Comparison of ENCODE assay signal across 8 mouse cellular contexts in genomic region chr5:21144506-21145169, GRCm38 (mm10). TPM values are rescaled to one million over a fixed set of nuclear protein-coding genes. Genes with fewer than 3 reads are reported as not detected.
DNase-seq lines count a peak whose midpoint lies in the region; ATAC-seq and TF ChIP-seq lines count a peak whose summit lies in the region.

No protein-coding gene starts in this region.

- peak; percentile 46 for DNase-seq in testis, postnatal 10 days (ENCODE audit: low spot score)
- DNase-seq in testis, postnatal 14 days (ENCODE audit: low spot score) = no peak
- peak; percentile 63 for DNase-seq in gastrocnemius, postnatal 10 days
- DNase-seq in liver, postnatal 0 days = peak; percentile 27
- DNase-seq in urinary bladder, postnatal 4 days (ENCODE audit: low spot score in 2 of 2) = peak; percentile 46 to 58
- no peak for DNase-seq in B cell, adult 2 months
- no peak for DNase-seq in cerebellum, postnatal 14 days

- H3K27ac ChIP-seq in intestine, embryonic 15.5 days = no peak overlapping the region
- no peak overlapping the region for H3K27ac ChIP-seq in liver, postnatal 0 days (ENCODE audit: low read depth)

- no peak for TF ChIP-seq EP300 in liver, postnatal 0 days (IDR thresholded peaks at IDR 0.05; ENCODE audit: low read depth)

- no peak overlapping the region for H3K4me2 ChIP-seq in intestine, embryonic 15.5 days (replicated peaks)
- H3K4me2 ChIP-seq in liver, postnatal 0 days (ENCODE audit: low read depth, low read length) = no peak overlapping the region

- ATAC-seq in intestine, embryonic 15.5 days = peak; percentile 86
- peak; percentile 92 for ATAC-seq in liver, postnatal 0 days

- H3K4me1 ChIP-seq in intestine, embryonic 15.5 days (replicated peaks) = peaks cover 6% of the 10 kb centered on the region; the same call in 1 of the 2 replicates
- no peaks in the 10 kb centered on the region for H3K4me1 ChIP-seq in liver, postnatal 0 days (ENCODE audit: insufficient read depth)

- no peaks in the 10 kb centered on the region for H3K27me3 ChIP-seq in intestine, embryonic 15.5 days (replicated peaks)
- H3K27me3 ChIP-seq in liver, postnatal 0 days (ENCODE audit: insufficient read depth, low read length) = no peaks in the 10 kb centered on the region

- H3K9me3 ChIP-seq in intestine, embryonic 15.5 days = no peaks in the 10 kb centered on the region
- no peaks in the 10 kb centered on the region for H3K9me3 ChIP-seq in liver, postnatal 0 days (ENCODE audit: low read length)

- TF ChIP-seq CTCF in liver, postnatal 0 days (IDR thresholded peaks at IDR 0.05; ENCODE audit: low read depth) = no peak

- no peak overlapping the region for H3K9ac ChIP-seq in intestine, embryonic 15.5 days
- H3K9ac ChIP-seq in liver, postnatal 0 days (replicated peaks) = no peak overlapping the region

- WGBS in intestine, embryonic 15.5 days = 11% methylated on average over 8 of the region's 8 CpGs
- 21% methylated on average over 8 of the region's 8 CpGs for WGBS in liver, postnatal 0 days (ENCODE audit: insufficient replicate concordance)

- no peaks in the 10 kb centered on the region for H3K36me3 ChIP-seq in intestine, embryonic 15.5 days
- H3K36me3 ChIP-seq in liver, postnatal 0 days (replicated peaks; ENCODE audit: insufficient read depth, low read length) = no peaks in the 10 kb centered on the region

- H3K4me3 ChIP-seq in intestine, embryonic 15.5 days (replicated peaks) = no peak overlapping the region
- H3K4me3 ChIP-seq in liver, postnatal 0 days (ENCODE audit: low read depth, low read length) = no peak overlapping the region

RNA-seq across cellular contexts. Expression of gene Gsap, which starts 41.4 kb away (rescaled TPM):
- total RNA-seq in gastrocnemius, postnatal 10 days (2021) = 1 to 10 TPM; 3.5 to 5.9 TPM
- polyA plus RNA-seq in intestine, embryonic 15.5 days (2015; fragmentation: Nextera tagmentation; extraction: Ambion mirVana) = 1.7 and 1.9 TPM in 2 replicates
- polyA plus RNA-seq in liver, postnatal 0 days (2015; fragmentation: Nextera tagmentation; extraction: Ambion mirVana) = 2.9 and 3.2 TPM in 2 replicates

Comparison
In these comparisons a context has a peak if more than half of its experiments do, and no peak if none do; other contexts are left out.
1. DNase-seq: peak in testis, postnatal 10 days (single experiment), gastrocnemius, postnatal 10 days (single experiment), liver, postnatal 0 days (single experiment) and urinary bladder, postnatal 4 days (2 of 2); none in testis, postnatal 14 days (single experiment), B cell, adult 2 months (0 of 2) and cerebellum, postnatal 14 days (0 of 2).